Mouse (Mus musculus) heart, adult 18-20 months (tissue): ENCODE data around the gene Olfr1419. TPM values are rescaled to one million over a fixed set of nuclear protein-coding genes. Genes with fewer than 3 reads are reported as not detected.

Experiments
- microRNA-seq, 2 experiments: library from miRNA; unstranded; fragments of <30 nt; microRNA quantifications; one replicate each; pipeline ENCODE4 v1.2.0; 2022
- total RNA-seq, 2 experiments: library from RNA; stranded (reverse); gene quantifications; 2 replicates each; pipeline ENCODE4 v1.2.3; 2021

The Olfr1419 gene
- total RNA-seq, 2 experiments from 2014 or later, result not detected

Small RNAs within 50 kb of the gene (microRNA-seq; reads per million reads assigned to microRNA genes)
- 1.9 reads per million in 2 experiments for gene Mir6994

Other genes with a start within 250 kb of the Olfr1419 start
- not detected for gene Ms4a3, start 234.3 kb downstream of the Olfr1419 start, total RNA-seq
- not detected for gene Oosp2, start 214.5 kb downstream of the Olfr1419 start, total RNA-seq
- not detected for gene Oosp1, start 184.0 kb downstream of the Olfr1419 start, total RNA-seq
- not detected for gene Oosp3, start 178.1 kb downstream of the Olfr1419 start, total RNA-seq
- gene Gif, start 127.6 kb downstream of the Olfr1419 start, total RNA-seq, result not detected
- 100 to 1,000 TPM; 113 to 120 TPM for gene Mrpl16, start 104.7 kb downstream of the Olfr1419 start, total RNA-seq
- 1 to 10 TPM; 3.5 to 4.5 TPM for gene Stx3, start 55.7 kb downstream of the Olfr1419 start, total RNA-seq
- gene Olfr1417, start 35.9 kb downstream of the Olfr1419 start, total RNA-seq, result not detected
- not detected for gene Olfr1418, start 14.0 kb downstream of the Olfr1419 start, total RNA-seq
- gene Olfr1420, start 11.5 kb upstream of the Olfr1419 start, total RNA-seq, result not detected
- gene Patl1, start 37.3 kb upstream of the Olfr1419 start, total RNA-seq, result 10 to 100 TPM; 24.7 to 27.3 TPM
- 10 to 100 TPM; 97.2 to 99.2 TPM for gene Osbp, start 90.8 kb upstream of the Olfr1419 start, total RNA-seq
- gene Olfr1423, start 166.2 kb upstream of the Olfr1419 start, total RNA-seq, result not detected
- not detected for gene Olfr1424, start 187.6 kb upstream of the Olfr1419 start, total RNA-seq
- gene Olfr1425, start 202.6 kb upstream of the Olfr1419 start, total RNA-seq, result not detected
- gene Olfr1426, start 216.9 kb upstream of the Olfr1419 start, total RNA-seq, result not detected
- not detected for gene Olfr1427, start 228.2 kb upstream of the Olfr1419 start, total RNA-seq
- gene Olfr1428, start 240.8 kb upstream of the Olfr1419 start, total RNA-seq, result not detected
- not detected for gene Olfr76, start 248.1 kb upstream of the Olfr1419 start, total RNA-seq